ENCODE assay signal across 14 mouse cellular contexts in genomic region chr5:98198412-98199218, GRCm38 (mm10). TPM values are rescaled to one million over a fixed set of nuclear protein-coding genes. Genes with fewer than 3 reads are reported as not detected.
DNase-seq lines count a peak whose midpoint lies in the region; ATAC-seq and TF ChIP-seq lines count a peak whose summit lies in the region.
"Had no signal": no experiment of that assay in that cellular context is flagged by ENCODE, and none has a peak within 500 bp of the region (broad histone marks: within the 10 kb centered on the region; RNA-seq: fewer than 3 reads in every experiment).

No protein-coding gene starts in this region.

- ATAC-seq in midbrain, embryonic 13.5 days = 0 out of 2 replicates have a peak, but pooled peaks have one; percentile 48

- no peak overlapping the region for H3K27ac ChIP-seq in gastrocnemius, adult 2 months
- H3K27ac ChIP-seq in midbrain, embryonic 13.5 days = no peak overlapping the region
- H3K27ac ChIP-seq in midbrain, embryonic 10.5 days (replicated peaks) = no peak overlapping the region
- H3K27ac ChIP-seq: limb, embryonic 12.5 days had no signal

- peaks cover 14% of the 10 kb centered on the region; the same call in 1 of the 2 replicates for H3K27me3 ChIP-seq in midbrain, embryonic 13.5 days
- peaks cover 13% of the 10 kb centered on the region; the same call in 1 of the 2 replicates for H3K27me3 ChIP-seq in midbrain, embryonic 10.5 days (ENCODE audit: low read depth, poor library complexity, severe bottlenecking)

- no peak for DNase-seq in gastrocnemius, adult 2 months
- DNase-seq in gastrocnemius, postnatal 4 days (ENCODE audit: low spot score in 2 of 2) = no peak
- DNase-seq in midbrain, embryonic 10.5 days (ENCODE audit: low spot score) = no peak
- peak; percentile 19 for DNase-seq in brain, adult 2 months (ENCODE audit: low read depth, low spot score)
- DNase-seq in retina, postnatal 1 day = peak; percentile 51
- DNase-seq in right cerebral cortex, postnatal 36 days (ENCODE audit: low spot score in 2 of 2) = no peak
- DNase-seq in lung, postnatal 14 days = no peak
- DNase-seq: adrenal gland, postnatal 10 days; cerebellum, adult 8-10 months; lung, postnatal 4 days; thymus, adult 18-20 months had no signal

- no peaks in the 10 kb centered on the region for H3K36me3 ChIP-seq in midbrain, embryonic 13.5 days
- H3K36me3 ChIP-seq in midbrain, embryonic 10.5 days = no peaks in the 10 kb centered on the region
- H3K36me3 ChIP-seq: limb, embryonic 12.5 days had no signal

- peak; percentile 44 for TF ChIP-seq CTCF in gastrocnemius, adult 2 months (IDR thresholded peaks at IDR 0.05)

- no peak overlapping the region for H3K4me2 ChIP-seq in midbrain, embryonic 13.5 days (replicated peaks)
- H3K4me2 ChIP-seq: limb, embryonic 12.5 days had no signal

- no peaks in the 10 kb centered on the region for H3K9me3 ChIP-seq in midbrain, embryonic 13.5 days
- no peaks in the 10 kb centered on the region for H3K9me3 ChIP-seq in midbrain, embryonic 10.5 days (replicated peaks)
- H3K9me3 ChIP-seq: limb, embryonic 12.5 days had no signal

- WGBS in midbrain, embryonic 13.5 days = 66% methylated on average over 7 of the region's 7 CpGs
- WGBS in midbrain, embryonic 10.5 days = 67% methylated on average over 7 of the region's 7 CpGs

- intact Hi-C loops in gastrocnemius, adult 2 months (cut with DNase I) = no loop called here

- no peak overlapping the region for H3K4me3 ChIP-seq in gastrocnemius, adult 2 months
- H3K4me3 ChIP-seq in midbrain, embryonic 13.5 days (replicated peaks) = no peak overlapping the region
- H3K4me3 ChIP-seq in midbrain, embryonic 10.5 days = no peak overlapping the region
- H3K4me3 ChIP-seq: limb, embryonic 12.5 days had no signal

- no peak overlapping the region for H3K9ac ChIP-seq in midbrain, embryonic 13.5 days (replicated peaks)
- H3K9ac ChIP-seq: limb, embryonic 12.5 days had no signal

- no peaks in the 10 kb centered on the region for H3K4me1 ChIP-seq in midbrain, embryonic 13.5 days (replicated peaks)
- no peaks in the 10 kb centered on the region for H3K4me1 ChIP-seq in midbrain, embryonic 10.5 days
- H3K4me1 ChIP-seq: limb, embryonic 12.5 days had no signal

RNA-seq across cellular contexts. Expression of gene Prdm8, which starts 31.6 kb away (rescaled TPM):
- 1 to 10 TPM in 1 of 2 experiments, under 1 TPM in 1; 0.73 to 1.4 TPM for total RNA-seq in gastrocnemius, adult 2 months (2021)
- 1 to 10 TPM; 2.5 to 3.1 TPM for total RNA-seq in gastrocnemius, postnatal 4 days (2021)
- 2.0 and 2.5 TPM in 2 replicates for polyA plus RNA-seq in midbrain, embryonic 13.5 days (2015; fragmentation: Nextera tagmentation; extraction: Ambion mirVana)
- polyA plus RNA-seq in midbrain, embryonic 10.5 days (2016; fragmentation: Nextera tagmentation; extraction: Ambion mirVana) = 0.22 and 0.35 TPM in 2 replicates

RNA-seq across cellular contexts. Expression of gene Fgf5, which starts 55.4 kb away (rescaled TPM):
- under 1 TPM; 0.20 to 0.26 TPM for total RNA-seq in gastrocnemius, adult 2 months (2021)
- total RNA-seq in gastrocnemius, postnatal 4 days (2021) = 1 to 10 TPM; 2.2 to 4.1 TPM
- polyA plus RNA-seq in midbrain, embryonic 13.5 days (2015; fragmentation: Nextera tagmentation; extraction: Ambion mirVana) = 0.99 and 1.3 TPM in 2 replicates
- polyA plus RNA-seq in midbrain, embryonic 10.5 days (2016; fragmentation: Nextera tagmentation; extraction: Ambion mirVana) = 0.07 and 0.10 TPM in 2 replicates
- total RNA-seq: adrenal gland, postnatal 10 days had no signal
- polyA plus RNA-seq: small intestine, adult 2 months had no signal

Comparison
In these comparisons a context has a peak if more than half of its experiments do, and no peak if none do; other contexts are left out.
1. DNase-seq: peak in brain, adult 2 months (single experiment) and retina, postnatal 1 day (single experiment); none in gastrocnemius, adult 2 months (single experiment), gastrocnemius, postnatal 4 days (0 of 2), midbrain, embryonic 10.5 days (single experiment), right cerebral cortex, postnatal 36 days (0 of 2) and lung, postnatal 14 days (single experiment).